Mouse (Mus musculus) lung, adult 2 months (tissue): Measurements from ENCODE around the gene Tpsab1. TPM values are rescaled to one million over a fixed set of nuclear protein-coding genes. Genes with fewer than 3 reads are reported as not detected.

Experiments
- DNase-seq: peaks from one replicate; pipeline ENCODE4 v3.0.0; 2022
- H3K4me1 ChIP-seq: fragments of 200-500 bp; 2 replicates; pipeline ENCODE4 v1.6.1; 2011; ENCODE audit warnings: low read length; ENCODE audit not compliant: control insufficient read depth, insufficient read depth
- H3K4me3 ChIP-seq: fragments of 200-500 bp; replicated peaks from 2 replicates; pipeline ENCODE3; 2011; ENCODE audit warnings: low read depth, mild to moderate bottlenecking, control low read depth, low read length; ENCODE audit errors: extremely low read depth
- CTCF ChIP-seq: fragments of 200-500 bp; IDR thresholded peaks from 2 replicates; pipeline ENCODE4 v1.5.1; 2011; ENCODE audit warnings: mild to moderate bottlenecking, low read length, control low read depth; ENCODE audit not compliant: insufficient read depth
- POLR2A ChIP-seq: fragments of 200-500 bp; IDR thresholded peaks from 2 replicates; pipeline ENCODE4 v1.6.1; 2011; ENCODE audit warnings: low read depth, mild to moderate bottlenecking, control low read depth, low read length, borderline replicate concordance; ENCODE audit errors: extremely low read depth
- WGBS: fragments of 180-500 bp; shearing (Covaris S2); methylation state at CpG from one replicate; pipeline ENCODE4 v1.1.7; 2018; 5-methylcytosine and 5-hydroxymethylcytosine counted together
- polyA plus RNA-seq: library from polyadenylated mRNA; depleted of rRNA; stranded (reverse); fragments of >200 nt; gene quantifications from 2 replicates; pipeline ENCODE4 v1.2.3, GENCODE M21; 2012; rRNA removed

The Tpsab1 gene
- polyA plus RNA-seq, 1 experiment = 0.32 TPM

GRCm38 (mm10) chr17:25338218-25338617 lies 7.1 kb downstream of the Tpsab1 start:
- Histone ChIP-seq H3K4me1 (no peaks in the 10 kb centered on the region), H3K4me3 (no peak overlapping the region)
- 80% methylated on average over 4 of the region's 4 CpGs for WGBS
- no peak for TF ChIP-seq POLR2A
- no peak for TF ChIP-seq CTCF
- DNase-seq = no peak

DNA sequence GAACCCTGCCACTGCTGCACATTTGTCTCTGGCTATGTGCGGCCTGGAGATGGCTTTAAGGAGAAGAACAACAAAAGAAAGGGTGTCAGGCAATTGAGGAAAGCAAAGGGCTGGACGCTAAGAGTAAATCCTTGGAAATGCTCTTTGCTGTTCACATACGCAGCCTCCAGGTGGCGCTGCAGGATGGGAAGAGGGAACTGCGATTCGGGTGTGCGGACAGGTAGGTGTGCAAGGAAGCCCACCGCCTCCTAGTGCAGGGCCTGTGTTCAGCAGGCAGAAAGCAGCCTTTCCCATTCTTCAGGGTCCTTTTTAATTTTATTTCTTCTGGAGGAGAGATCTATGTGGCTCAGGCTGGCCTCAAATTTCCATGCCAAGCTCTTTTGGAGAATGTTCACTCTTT lies 11.4 kb downstream of the Tpsab1 start:
- TF ChIP-seq POLR2A (no peak), CTCF (peak; percentile 86)
- WGBS = 4% methylated on average over 8 of the region's 8 CpGs
- H3K4me3 ChIP-seq = no peak overlapping the region
- peak; percentile 45 for DNase-seq
- no peaks in the 10 kb centered on the region for H3K4me1 ChIP-seq

DNA sequence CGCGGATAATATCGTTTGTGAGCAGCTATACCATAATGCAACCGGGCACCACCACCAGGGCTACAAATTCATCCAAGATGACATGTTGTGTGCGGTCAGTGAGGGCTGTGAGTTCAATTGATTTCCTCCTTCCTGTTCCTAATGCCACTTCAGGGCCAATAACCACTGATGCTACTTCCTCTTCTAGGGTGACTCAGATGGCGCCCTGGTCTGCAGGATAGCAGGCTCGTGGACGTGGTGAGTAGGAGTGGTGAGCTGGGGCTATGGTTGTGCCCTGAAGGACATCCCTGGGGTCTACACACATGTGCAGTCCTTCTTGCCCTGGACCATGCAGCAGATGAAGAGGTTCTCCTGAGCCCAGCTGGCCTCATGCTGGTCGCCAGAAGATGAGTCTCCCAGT lies 13.0 kb downstream of the Tpsab1 start:
- TF ChIP-seq CTCF (no peak), POLR2A (no peak)
- WGBS = 48% methylated on average over 9 of the region's 9 CpGs
- Histone ChIP-seq H3K4me1 (no peaks in the 10 kb centered on the region), H3K4me3 (no peak overlapping the region)
- DNase-seq = no peak

- TF ChIP-seq POLR2A (no peak), CTCF (no peak)
- H3K4me3 ChIP-seq = no peak overlapping the region
- H3K4me1 ChIP-seq = no peaks in the 10 kb centered on the region
- no peak for DNase-seq
- 12% methylated on average over 2 of the region's 2 CpGs for WGBS
These were observed 22.4 kb downstream of the Tpsab1 start for GRCm38 (mm10) chr17:25322930-25323329.

DNA sequence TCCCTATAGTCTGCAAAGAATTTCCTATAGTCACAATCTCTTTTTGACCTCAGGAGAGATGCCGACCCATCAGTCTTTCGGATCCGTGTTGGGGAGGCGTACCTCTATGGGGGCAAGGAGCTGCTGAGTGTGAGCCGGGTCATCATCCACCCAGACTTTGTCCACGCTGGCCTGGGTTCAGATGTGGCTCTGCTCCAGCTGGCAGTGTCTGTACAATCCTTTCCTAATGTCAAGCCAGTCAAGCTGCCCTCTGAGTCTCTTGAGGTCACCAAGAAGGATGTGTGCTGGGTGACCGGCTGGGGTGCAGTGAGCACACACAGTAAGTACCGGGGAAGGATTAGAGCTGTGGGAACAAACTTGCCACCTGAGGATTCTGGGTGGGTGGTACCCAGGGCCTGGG lies 24.5 kb downstream of the Tpsab1 start:
- H3K4me1 ChIP-seq = no peaks in the 10 kb centered on the region
- no peak overlapping the region for H3K4me3 ChIP-seq
- TF ChIP-seq POLR2A (no peak), CTCF (no peak)
- no peak for DNase-seq
- 72% methylated on average over 8 of the region's 8 CpGs for WGBS

- WGBS = 65% methylated on average over 5 of the region's 5 CpGs
- TF ChIP-seq CTCF = no peak
- TF ChIP-seq POLR2A = no peak
These were observed 27.0 kb downstream of the Tpsab1 start, which contains the start of gene Prss29 for GRCm38 (mm10) chr17:25318354-25318753. Gene Prss29, plus strand, starts transcription at chr17:25318654.

DNA sequence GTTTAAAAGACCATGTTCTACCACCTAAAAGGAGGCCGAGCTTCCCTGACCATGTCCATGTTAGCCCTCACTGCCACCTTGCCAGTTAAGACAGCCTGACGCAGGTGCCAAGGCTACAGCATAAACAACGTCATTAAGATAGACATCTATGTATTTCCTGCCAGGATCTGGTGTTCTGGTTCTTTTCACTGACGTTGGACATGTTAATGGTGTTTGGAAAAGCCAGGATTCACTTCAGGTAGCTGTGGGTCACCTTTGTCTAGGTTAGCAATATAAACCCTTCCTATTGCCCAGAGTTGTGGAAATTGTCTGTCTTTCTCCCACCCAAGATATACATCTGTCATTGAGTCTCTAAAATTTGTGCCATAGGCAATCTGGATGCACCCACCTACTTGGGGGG lies 37.0 kb downstream of the Tpsab1 start, which contains the start of gene Prss28:
TSS of gene Prss28 (plus strand) at position 301 of the 400 bp plus-strand sequence.
- no peak within 1 kb of the TSS for H3K4me3 ChIP-seq
- WGBS = 25% methylated on average over 4 of the region's 4 CpGs
- DNase-seq = no peak
- no peaks in the 10 kb centered on the region for H3K4me1 ChIP-seq
- no peak for TF ChIP-seq CTCF
- TF ChIP-seq POLR2A = no peak

More at GRCm38 (mm10) chr17:25318354-25318753, 27.0 kb downstream of the Tpsab1 start, which contains the start of gene Prss29:
- Histone ChIP-seq H3K4me1 (no peaks in the 10 kb centered on the region), H3K4me3 (no peak within 1 kb of the TSS)
- DNase-seq = no peak

- TF ChIP-seq POLR2A = no peak
- TF ChIP-seq CTCF = no peak
- DNase-seq = no peak
- 73% methylated on average over 5 of the region's 5 CpGs for WGBS
These were observed 47.3 kb downstream of the Tpsab1 start, which contains the start of gene Prss34 for GRCm38 (mm10) chr17:25298094-25298493. Gene Prss34, plus strand, starts transcription at chr17:25298394.

GRCm38 (mm10) chr17:25294111-25294510 lies 51.3 kb downstream of the Tpsab1 start:
- 54% methylated on average over 1 of the region's 1 CpGs for WGBS
- H3K4me1 ChIP-seq = no peaks in the 10 kb centered on the region
- TF ChIP-seq CTCF (no peak), POLR2A (no peak)
- no peak overlapping the region for H3K4me3 ChIP-seq
- no peak for DNase-seq

More at GRCm38 (mm10) chr17:25298094-25298493, 47.3 kb downstream of the Tpsab1 start, which contains the start of gene Prss34:
- Histone ChIP-seq H3K4me1 (no peaks in the 10 kb centered on the region), H3K4me3 (no peak within 1 kb of the TSS)

GRCm38 (mm10) chr17:25293495-25293894 lies 51.9 kb downstream of the Tpsab1 start:
- H3K4me1 ChIP-seq = no peaks in the 10 kb centered on the region
- TF ChIP-seq CTCF (no peak), POLR2A (no peak)
- WGBS = 38% methylated on average over 5 of the region's 5 CpGs
- no peak overlapping the region for H3K4me3 ChIP-seq
- DNase-seq = no peak

Other genes with a start within 250 kb of the Tpsab1 start
- gene Telo2, start 229.6 kb downstream of the Tpsab1 start, polyA plus RNA-seq = 17.9 and 19.2 TPM in 2 replicates
- gene Ptx4, start 224.8 kb downstream of the Tpsab1 start, polyA plus RNA-seq = not detected in 2 replicates
- gene Clcn7, start 212.2 kb downstream of the Tpsab1 start, polyA plus RNA-seq = 35.3 and 44.6 TPM in 2 replicates
- not detected in 2 replicates for gene Ccdc154, start 183.1 kb downstream of the Tpsab1 start, polyA plus RNA-seq
- 6.2 and 6.9 TPM in 2 replicates for gene Gm38655, start 170.1 kb downstream of the Tpsab1 start, polyA plus RNA-seq
- gene BC003965, start 161.0 kb downstream of the Tpsab1 start, polyA plus RNA-seq = 9.4 and 10.2 TPM in 2 replicates
- 29.8 and 32.0 TPM in 2 replicates for gene Unkl, start 157.2 kb downstream of the Tpsab1 start, polyA plus RNA-seq
- gene Gnptg, start 105.4 kb downstream of the Tpsab1 start, polyA plus RNA-seq = 46.3 and 55.6 TPM in 2 replicates
- 16.9 TPM in 2 replicates for gene Tsr3, start 105.4 kb downstream of the Tpsab1 start, polyA plus RNA-seq
- 23.8 and 28.3 TPM in 2 replicates for gene Baiap3, start 89.2 kb downstream of the Tpsab1 start, polyA plus RNA-seq
- 138 and 178 TPM in 2 replicates for gene Ube2i, start 70.9 kb downstream of the Tpsab1 start, polyA plus RNA-seq
- gene Prss34, start 47.2 kb downstream of the Tpsab1 start, polyA plus RNA-seq = 0.27 and 0.46 TPM in 2 replicates
- gene Prss28, start 36.9 kb downstream of the Tpsab1 start, polyA plus RNA-seq = not detected in 2 replicates
- not detected in 2 replicates for gene Prss29, start 26.9 kb downstream of the Tpsab1 start, polyA plus RNA-seq
- 6.4 and 6.5 TPM in 2 replicates for gene Tpsb2, start 20.7 kb upstream of the Tpsab1 start, polyA plus RNA-seq
- 0.17 and 0.65 TPM in 2 replicates for gene Tpsg1, start 23.7 kb upstream of the Tpsab1 start, polyA plus RNA-seq
- 1.9 and 3.2 TPM in 2 replicates for gene Cacna1h, start 88.2 kb upstream of the Tpsab1 start, polyA plus RNA-seq
- 11.4 and 11.9 TPM in 2 replicates for gene Tekt4, start 109.1 kb upstream of the Tpsab1 start, polyA plus RNA-seq
- 0.06 and 0.08 TPM in 2 replicates for gene Sstr5, start 151.7 kb upstream of the Tpsab1 start, polyA plus RNA-seq
- gene Sox8, start 225.1 kb upstream of the Tpsab1 start, polyA plus RNA-seq = 0.49 and 0.62 TPM in 2 replicates
- gene Lmf1, start 233.5 kb upstream of the Tpsab1 start, polyA plus RNA-seq = 15.8 and 22.4 TPM in 2 replicates